In genomic region chr8:107986629-107987028, GRCm38 (mm10) we compare ENCODE assay signal across 7 mouse cellular contexts. TPM values are rescaled to one million over a fixed set of nuclear protein-coding genes. Genes with fewer than 3 reads are reported as not detected.
A peak's percentile ranks its signal among the peaks of the same experiment; 100 is the strongest.
DNase-seq lines count a peak whose midpoint lies in the region; ATAC-seq lines count a peak whose summit lies in the region.

No protein-coding gene starts in this region.

- H3K9ac ChIP-seq in forebrain, embryonic 13.5 days = no peak overlapping the region
- no peak overlapping the region for H3K9ac ChIP-seq in neural tube, embryonic 12.5 days

- 9% methylated on average over 15 of the region's 15 CpGs for WGBS in forebrain, embryonic 13.5 days
- WGBS in neural tube, embryonic 12.5 days = 16% methylated on average over 15 of the region's 15 CpGs

- peaks cover 38% of the 10 kb centered on the region for H3K27me3 ChIP-seq in forebrain, embryonic 13.5 days
- peaks cover 9% of the 10 kb centered on the region; the same call in 1 of the 2 replicates for H3K27me3 ChIP-seq in neural tube, embryonic 12.5 days (replicated peaks)

- DNase-seq in cerebellum, adult 9-10 months = peak; percentile 4
- peak; percentile 66 to 69 for DNase-seq in kidney, postnatal 25 days
- DNase-seq in lung, postnatal 10 days = no peak
- no peak for DNase-seq in urinary bladder, postnatal 14 days (ENCODE audit: low spot score)

- peak overlapping the region; percentile 39 for H3K4me2 ChIP-seq in forebrain, embryonic 13.5 days
- 0 out of 2 replicates have a peak overlapping the region, but pooled peaks have one; percentile 18 for H3K4me2 ChIP-seq in neural tube, embryonic 12.5 days (replicated peaks)

- no peak overlapping the region for H3K27ac ChIP-seq in forebrain, embryonic 13.5 days
- no peak overlapping the region for H3K27ac ChIP-seq in neural tube, embryonic 12.5 days

- peak; percentile 84 for ATAC-seq in forebrain, embryonic 13.5 days
- peak; percentile 68 for ATAC-seq in neural tube, embryonic 12.5 days (ENCODE audit: low FRiP score, low read depth)
- ATAC-seq in granulocyte monocyte progenitor cell, adult 5-6 weeks (replicated peaks; ENCODE audit: poor library complexity, severe bottlenecking) = no peak

- no peaks in the 10 kb centered on the region for H3K36me3 ChIP-seq in forebrain, embryonic 13.5 days (ENCODE audit: poor library complexity, severe bottlenecking)
- H3K36me3 ChIP-seq in neural tube, embryonic 12.5 days = no peaks in the 10 kb centered on the region

- no peak overlapping the region for H3K4me3 ChIP-seq in forebrain, embryonic 13.5 days
- H3K4me3 ChIP-seq in neural tube, embryonic 12.5 days = no peak overlapping the region

- peaks cover 7% of the 10 kb centered on the region; the same call in 1 of the 2 replicates for H3K4me1 ChIP-seq in forebrain, embryonic 13.5 days
- H3K4me1 ChIP-seq in neural tube, embryonic 12.5 days = no peaks in the 10 kb centered on the region

- H3K9me3 ChIP-seq in forebrain, embryonic 13.5 days (replicated peaks) = no peaks in the 10 kb centered on the region
- no peaks in the 10 kb centered on the region for H3K9me3 ChIP-seq in neural tube, embryonic 12.5 days

RNA-seq across cellular contexts. Expression of gene Zfhx3, which starts 44.2 kb away (rescaled TPM):
- 21.7 and 22.4 TPM in 2 replicates for polyA plus RNA-seq in forebrain, embryonic 13.5 days (2015; fragmentation: Nextera tagmentation; extraction: Ambion mirVana)
- polyA plus RNA-seq in neural tube, embryonic 12.5 days (2016; fragmentation: Nextera tagmentation; extraction: Ambion mirVana) = 38.7 and 47.6 TPM in 2 replicates
- total RNA-seq in granulocyte monocyte progenitor cell, adult 5-6 weeks (2014; fragmentation: Nextera tagmentation) = 0.41 and 0.88 TPM in 2 replicates
- total RNA-seq in granulocyte monocyte progenitor cell, adult 5-6 weeks (2017) = 0.31 and 0.34 TPM in 2 replicates

Comparison
In these comparisons a context has a peak if more than half of its experiments do, and no peak if none do; other contexts are left out.
1. DNase-seq: peak in cerebellum, adult 9-10 months (single experiment) and kidney, postnatal 25 days (2 of 2); none in lung, postnatal 10 days (single experiment) and urinary bladder, postnatal 14 days (single experiment).